Comparison of ENCODE assay signal across 11 mouse cellular contexts in genomic region chr7:112454380-112454779, GRCm38 (mm10). TPM values are rescaled to one million over a fixed set of nuclear protein-coding genes. Genes with fewer than 3 reads are reported as not detected.
DNase-seq lines count a peak whose midpoint lies in the region; ATAC-seq and TF ChIP-seq lines count a peak whose summit lies in the region.
"Had no signal": no experiment of that assay in that cellular context is flagged by ENCODE, and none has a peak within 500 bp of the region (broad histone marks: within the 10 kb centered on the region; RNA-seq: fewer than 3 reads in every experiment).

No protein-coding gene starts in this region.

- peak overlapping the region; percentile 7 for H3K27ac ChIP-seq in heart, adult 2 months
- H3K27ac ChIP-seq in kidney, postnatal 0 days: peak overlapping the region; percentile 52
- peak overlapping the region; percentile 80 for H3K27ac ChIP-seq in embryonic facial prominence, embryonic 13.5 days
- peak overlapping the region; percentile 60 for H3K27ac ChIP-seq in liver, embryonic 13.5 days

- no peak overlapping the region for H3K4me3 ChIP-seq in heart, adult 2 months
- H3K4me3 ChIP-seq in kidney, postnatal 0 days (replicated peaks; ENCODE audit: low read depth, low read length): no peak overlapping the region
- no peak overlapping the region for H3K4me3 ChIP-seq in embryonic facial prominence, embryonic 13.5 days
- H3K4me3 ChIP-seq in liver, embryonic 13.5 days (replicated peaks): no peak overlapping the region
- H3K4me3 ChIP-seq: liver, embryonic 15.5 days had no signal

- H3K36me3 ChIP-seq in heart, adult 2 months (ENCODE audit: control insufficient read depth, insufficient read depth, low read length): no peaks in the 10 kb centered on the region
- no peaks in the 10 kb centered on the region for H3K36me3 ChIP-seq in kidney, postnatal 0 days (ENCODE audit: insufficient read depth, low read length)
- no peaks in the 10 kb centered on the region for H3K36me3 ChIP-seq in embryonic facial prominence, embryonic 13.5 days
- no peaks in the 10 kb centered on the region for H3K36me3 ChIP-seq in liver, embryonic 13.5 days
- H3K36me3 ChIP-seq: liver, embryonic 15.5 days had no signal

- H3K4me2 ChIP-seq in kidney, postnatal 0 days (ENCODE audit: low read length): no peak overlapping the region
- no peak overlapping the region for H3K4me2 ChIP-seq in embryonic facial prominence, embryonic 13.5 days
- H3K4me2 ChIP-seq in liver, embryonic 13.5 days: no peak overlapping the region
- H3K4me2 ChIP-seq: liver, embryonic 15.5 days had no signal

- DNase-seq in heart, adult 2 months: no peak
- no peak for DNase-seq in heart, postnatal 4 days
- no peak for DNase-seq in kidney, postnatal 0 days (ENCODE audit: low spot score)
- no peak for DNase-seq in kidney, postnatal 4 days
- no peak for DNase-seq in liver, embryonic 13.5 days
- DNase-seq in frontal cortex, postnatal 25 days (ENCODE audit: low spot score in 2 of 2): no peak
- DNase-seq in gastrocnemius, postnatal 4 days (ENCODE audit: low spot score in 2 of 2): no peak
- DNase-seq: thymus, postnatal 4 days had no signal

- WGBS in heart, adult 2 months: 79% methylated on average over 6 of the region's 6 CpGs
- WGBS in kidney, postnatal 0 days: 75% methylated on average over 6 of the region's 6 CpGs
- 59% methylated on average over 6 of the region's 6 CpGs for WGBS in embryonic facial prominence, embryonic 13.5 days
- WGBS in liver, embryonic 13.5 days (ENCODE audit: insufficient replicate concordance): 46% methylated on average over 6 of the region's 6 CpGs

- TF ChIP-seq CTCF in heart, adult 2 months (IDR thresholded peaks at IDR 0.05): no peak
- TF ChIP-seq CTCF in kidney, postnatal 0 days (IDR thresholded peaks at IDR 0.05; ENCODE audit: low read depth): no peak

- peaks cover 12% of the 10 kb centered on the region for H3K4me1 ChIP-seq in heart, adult 2 months (ENCODE audit: control insufficient read depth, insufficient read depth, low read length)
- H3K4me1 ChIP-seq in kidney, postnatal 0 days (replicated peaks; ENCODE audit: insufficient read depth, low read length): peaks cover 16% of the 10 kb centered on the region
- H3K4me1 ChIP-seq in embryonic facial prominence, embryonic 13.5 days: peaks cover 51% of the 10 kb centered on the region
- H3K4me1 ChIP-seq in liver, embryonic 13.5 days (replicated peaks): 0 out of 2 replicates have a peak, but pooled peaks cover 5% of the 10 kb centered on the region
- H3K4me1 ChIP-seq: liver, embryonic 15.5 days had no signal

- no peak for TF ChIP-seq POLR2A in heart, adult 2 months (IDR thresholded peaks at IDR 0.05; ENCODE audit: insufficient read depth, low read depth, low read length)

- TF ChIP-seq EP300 in heart, adult 2 months (IDR thresholded peaks at IDR 0.05; ENCODE audit: insufficient read depth, low read depth, low read length): no peak

- no peak overlapping the region for H3K9ac ChIP-seq in heart, adult 2 months (ENCODE audit: low read depth, low read length)
- H3K9ac ChIP-seq in kidney, postnatal 0 days (ENCODE audit: low read depth, low read length): no peak overlapping the region
- 0 out of 2 replicates have a peak overlapping the region, but pooled peaks have one; percentile 23 for H3K9ac ChIP-seq in embryonic facial prominence, embryonic 13.5 days
- no peak overlapping the region for H3K9ac ChIP-seq in liver, embryonic 13.5 days
- H3K9ac ChIP-seq: liver, embryonic 15.5 days had no signal

- no peaks in the 10 kb centered on the region for H3K27me3 ChIP-seq in heart, adult 2 months (ENCODE audit: control insufficient read depth, insufficient read depth, low read length)
- H3K27me3 ChIP-seq in kidney, postnatal 0 days (ENCODE audit: insufficient read depth, low read length): no peaks in the 10 kb centered on the region
- H3K27me3 ChIP-seq in embryonic facial prominence, embryonic 13.5 days: no peaks in the 10 kb centered on the region
- H3K27me3 ChIP-seq in liver, embryonic 13.5 days: no peaks in the 10 kb centered on the region
- H3K27me3 ChIP-seq: liver, embryonic 15.5 days had no signal

- no peaks in the 10 kb centered on the region for H3K9me3 ChIP-seq in kidney, postnatal 0 days (replicated peaks; ENCODE audit: low read length)
- H3K9me3 ChIP-seq in embryonic facial prominence, embryonic 13.5 days: no peaks in the 10 kb centered on the region
- H3K9me3 ChIP-seq in liver, embryonic 13.5 days (replicated peaks): no peaks in the 10 kb centered on the region
- H3K9me3 ChIP-seq: liver, embryonic 15.5 days had no signal

- H3K79me2 ChIP-seq in heart, adult 2 months (replicated peaks; ENCODE audit: control insufficient read depth, insufficient read depth, low read length): peaks cover 7% of the 10 kb centered on the region

- no peak for ATAC-seq in kidney, postnatal 0 days (replicated peaks; ENCODE audit: low FRiP score, low read depth)
- ATAC-seq in embryonic facial prominence, embryonic 13.5 days (ENCODE audit: insufficient number of reproducible peaks, insufficient read depth, low FRiP score, low TSS enrichment, low read depth): no peak
- no peak for ATAC-seq in liver, embryonic 13.5 days (ENCODE audit: low read depth)

- intact Hi-C loops in heart, adult 2 months (cut with DNase I): no loop called here

RNA-seq across cellular contexts. Expression of gene Parva, which starts 27.1 kb away (rescaled TPM):
- 10 to 100 TPM; 44.3 to 45.5 TPM for total RNA-seq in heart, adult 2 months (2021)
- polyA plus RNA-seq in heart, adult 2 months (2012; rRNA removed): 30.7 and 43.5 TPM in 2 replicates
- 100 to 1,000 TPM; 115 to 118 TPM for total RNA-seq in heart, postnatal 4 days (2021)
- polyA plus RNA-seq in kidney, postnatal 0 days (2015; fragmentation: Nextera tagmentation; extraction: Ambion mirVana): 80.2 and 93.0 TPM in 2 replicates
- 89.1 and 104 TPM in 2 replicates for polyA plus RNA-seq in embryonic facial prominence, embryonic 13.5 days (2015; fragmentation: Nextera tagmentation; extraction: Ambion mirVana)
- polyA plus RNA-seq in liver, embryonic 13.5 days (2015; fragmentation: Nextera tagmentation; extraction: Ambion mirVana): 8.1 and 9.8 TPM in 2 replicates
- total RNA-seq in gastrocnemius, postnatal 4 days (2021): 10 to 100 TPM; 73.8 to 77.9 TPM
- total RNA-seq: monocyte, adult 5-6 weeks had no signal

Comparison
In these comparisons a context has a peak if more than half of its experiments do, and no peak if none do; other contexts are left out.
1. H3K27ac ChIP-seq: peak in every context shown above with its lines; median percentile 80 in embryonic facial prominence, embryonic 13.5 days; 60 in liver, embryonic 13.5 days; 52 in kidney, postnatal 0 days; 7 in heart, adult 2 months.